Mouse (Mus musculus) erythroblast, embryonic 14.5 days (primary cell): ENCODE measurements around the gene Rora. TPM values are rescaled to one million over a fixed set of nuclear protein-coding genes. Genes with fewer than 3 reads are reported as not detected.

Experiments
- H3K27me3 ChIP-seq: 2 replicates; pipeline ENCODE4 v1.6.1; 2012; ENCODE audit warnings: inconsistent platforms; ENCODE audit not compliant: control insufficient read depth
- H3K36me3 ChIP-seq: 2 replicates; pipeline ENCODE4 v1.6.1; 2012; ENCODE audit warnings: mild to moderate bottlenecking, inconsistent platforms; ENCODE audit not compliant: control insufficient read depth
- H3K4me1 ChIP-seq: 2 replicates; pipeline ENCODE4 v1.6.1; 2012; ENCODE audit warnings: inconsistent platforms; ENCODE audit not compliant: control insufficient read depth
- H3K4me3 ChIP-seq: replicated peaks from 2 replicates; pipeline ENCODE3; 2012; ENCODE audit warnings: moderate library complexity, mild to moderate bottlenecking, inconsistent platforms
- H3K9me3 ChIP-seq: 2 replicates; pipeline ENCODE4 v1.6.1; 2012; ENCODE audit warnings: low read length, inconsistent platforms, mixed read lengths; ENCODE audit not compliant: control insufficient read depth
- GATA1 ChIP-seq: IDR thresholded peaks from 2 replicates; pipeline ENCODE4 v1.6.1; 2012; ENCODE audit warnings: low read length, inconsistent platforms, mixed read lengths
- TAL1 ChIP-seq: IDR thresholded peaks from 3 replicates; pipeline ENCODE4 v1.6.1; 2012; ENCODE audit warnings: low read length, inconsistent platforms, mixed read lengths
- polyA plus RNA-seq: library from polyadenylated mRNA; stranded (reverse); fragments of >175 nt; gene quantifications from 2 replicates; pipeline ENCODE4 v1.2.3, GENCODE M21; 2012

Gene Rora
- polyA plus RNA-seq, 1 experiment: under 0.01 TPM

GRCm38 (mm10) chr9:69150224-69150623, 496.6 kb downstream of the Rora start:
- Histone ChIP-seq H3K4me1 (no peaks in the 10 kb centered on the region), H3K27me3 (no peaks in the 10 kb centered on the region), H3K4me3 (no peak overlapping the region), H3K9me3 (peaks cover 3% of the 10 kb centered on the region), H3K36me3 (no peaks in the 10 kb centered on the region)
- no peak for TF ChIP-seq GATA1
- TF ChIP-seq TAL1: no peak

- H3K4me3 ChIP-seq: no peak overlapping the region
- TF ChIP-seq TAL1 (no peak), GATA1 (no peak)
- H3K4me1 ChIP-seq: no peaks in the 10 kb centered on the region
- no peaks in the 10 kb centered on the region for H3K36me3 ChIP-seq
- H3K9me3 ChIP-seq: no peaks in the 10 kb centered on the region
- H3K27me3 ChIP-seq: no peaks in the 10 kb centered on the region
These were observed 501.1 kb downstream of the Rora start for GRCm38 (mm10) chr9:69154684-69155083.

- no peaks in the 10 kb centered on the region for H3K27me3 ChIP-seq
- no peak for TF ChIP-seq TAL1
- no peak for TF ChIP-seq GATA1
- H3K4me1 ChIP-seq: no peaks in the 10 kb centered on the region
- no peak overlapping the region for H3K4me3 ChIP-seq
- H3K36me3 ChIP-seq: no peaks in the 10 kb centered on the region
- no peaks in the 10 kb centered on the region for H3K9me3 ChIP-seq
These were observed 502.4 kb downstream of the Rora start for GRCm38 (mm10) chr9:69155836-69156595.

- no peak overlapping the region for H3K4me3 ChIP-seq
- no peaks in the 10 kb centered on the region for H3K4me1 ChIP-seq
- no peaks in the 10 kb centered on the region for H3K36me3 ChIP-seq
- H3K27me3 ChIP-seq: no peaks in the 10 kb centered on the region
- TF ChIP-seq TAL1 (no peak), GATA1 (no peak)
- H3K9me3 ChIP-seq: no peaks in the 10 kb centered on the region
These were observed 507.2 kb downstream of the Rora start for GRCm38 (mm10) chr9:69160818-69161217.

- Histone ChIP-seq H3K36me3 (no peaks in the 10 kb centered on the region), H3K27me3 (no peaks in the 10 kb centered on the region), H3K4me3 (no peak overlapping the region), H3K9me3 (no peaks in the 10 kb centered on the region; the same call in 1 of the 2 replicates), H3K4me1 (no peaks in the 10 kb centered on the region)
- TF ChIP-seq TAL1: no peak
- no peak for TF ChIP-seq GATA1
These were observed 511.1 kb downstream of the Rora start for GRCm38 (mm10) chr9:69164653-69165052.

GRCm38 (mm10) chr9:69165096-69165836, 511.7 kb downstream of the Rora start:
- no peak overlapping the region for H3K4me3 ChIP-seq

GRCm38 (mm10) chr9:69174061-69174460, 520.5 kb downstream of the Rora start:
- no peaks in the 10 kb centered on the region for H3K9me3 ChIP-seq

More at GRCm38 (mm10) chr9:69165096-69165836, 511.7 kb downstream of the Rora start:
- Histone ChIP-seq H3K36me3 (no peaks in the 10 kb centered on the region), H3K9me3 (no peaks in the 10 kb centered on the region; the same call in 1 of the 2 replicates), H3K4me1 (no peaks in the 10 kb centered on the region), H3K27me3 (no peaks in the 10 kb centered on the region)
- TF ChIP-seq TAL1 (no peak), GATA1 (no peak)

GRCm38 (mm10) chr9:69174527-69175116, 521.0 kb downstream of the Rora start:
- Histone ChIP-seq H3K4me1 (no peaks in the 10 kb centered on the region), H3K36me3 (no peaks in the 10 kb centered on the region), H3K9me3 (no peaks in the 10 kb centered on the region), H3K27me3 (no peaks in the 10 kb centered on the region), H3K4me3 (no peak overlapping the region)
- TF ChIP-seq TAL1 (no peak), GATA1 (no peak)

More at GRCm38 (mm10) chr9:69174061-69174460, 520.5 kb downstream of the Rora start:
- TF ChIP-seq GATA1 (no peak), TAL1 (no peak)
- Histone ChIP-seq H3K4me1 (no peaks in the 10 kb centered on the region), H3K36me3 (no peaks in the 10 kb centered on the region), H3K4me3 (no peak overlapping the region), H3K27me3 (no peaks in the 10 kb centered on the region)

- H3K4me1 ChIP-seq: no peaks in the 10 kb centered on the region
- no peak overlapping the region for H3K4me3 ChIP-seq
- H3K27me3 ChIP-seq: no peaks in the 10 kb centered on the region
- no peaks in the 10 kb centered on the region for H3K9me3 ChIP-seq
- TF ChIP-seq GATA1 (no peak), TAL1 (no peak)
- H3K36me3 ChIP-seq: no peaks in the 10 kb centered on the region
These were observed 523.4 kb downstream of the Rora start for GRCm38 (mm10) chr9:69176988-69177387.
